Mouse (Mus musculus): ENCODE data around the gene March9.
"Not testable (repeated sequence)": the region's sequence is repeated elsewhere in the genome, so short reads cannot be mapped to it uniquely, and the experiment has no call there.

March9 gene

DNA sequence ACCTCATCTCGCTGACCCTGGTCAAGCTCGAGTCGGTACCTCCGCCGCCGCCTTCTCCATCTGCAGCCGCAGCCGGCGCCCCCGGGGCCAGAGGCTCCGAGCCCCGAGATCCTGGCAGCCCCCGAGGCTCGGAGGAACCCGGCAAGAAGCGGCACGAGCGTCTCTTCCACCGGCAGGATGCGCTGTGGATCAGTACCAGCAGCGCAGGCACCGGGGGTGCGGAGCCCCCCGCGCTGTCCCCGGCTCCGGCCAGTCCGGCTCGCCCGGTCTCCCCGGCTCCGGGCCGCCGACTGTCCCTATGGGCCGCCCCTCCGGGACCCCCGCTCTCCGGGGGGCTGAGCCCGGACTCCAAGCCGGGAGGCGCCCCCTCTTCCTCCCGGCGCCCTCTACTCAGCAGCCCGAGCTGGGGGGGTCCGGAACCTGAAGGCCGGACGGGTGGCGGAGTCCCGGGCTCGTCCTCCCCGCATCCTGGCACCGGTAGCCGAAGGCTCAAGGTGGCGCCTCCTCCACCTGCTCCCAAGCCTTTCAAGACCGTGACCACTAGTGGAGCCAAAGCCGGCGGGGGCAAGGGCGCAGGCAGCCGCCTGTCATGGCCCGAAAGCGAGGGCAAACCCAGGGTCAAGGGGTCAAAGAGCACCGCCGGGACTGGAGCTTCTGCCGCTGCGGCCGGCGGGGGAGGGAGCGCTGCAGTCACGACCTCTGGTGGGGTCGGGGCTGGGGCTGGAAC lies 19.8 kb upstream of the March9 start:
- DNase-seq (ENCODE audit: low read depth, low spot score), result no peak

- DNase-seq (ENCODE audit: low read depth, low spot score), result no peak
Measured at GRCm38 (mm10) chr10:127078677-127079575, 18.9 kb upstream of the March9 start.

- DNase-seq (ENCODE audit: low read depth, low spot score), result no peak
Measured at GRCm38 (mm10) chr10:127078001-127078676, 18.2 kb upstream of the March9 start.

GRCm38 (mm10) chr10:127077515-127077914 lies 17.5 kb upstream of the March9 start:
- no peak for DNase-seq (ENCODE audit: low read depth, low spot score)

GRCm38 (mm10) chr10:127076082-127076481 lies 16.1 kb upstream of the March9 start:
- no peak for DNase-seq (ENCODE audit: low read depth, low spot score)

- DNase-seq (ENCODE audit: low read depth, low spot score), result no peak
Measured at GRCm38 (mm10) chr10:127075651-127076050, 15.7 kb upstream of the March9 start.

GRCm38 (mm10) chr10:127075080-127075479 lies 15.1 kb upstream of the March9 start, which contains the start of gene Agap2:
Gene Agap2 (plus strand): TSS chr10:127075284.
- no peak for DNase-seq (ENCODE audit: low read depth, low spot score)

DNA sequence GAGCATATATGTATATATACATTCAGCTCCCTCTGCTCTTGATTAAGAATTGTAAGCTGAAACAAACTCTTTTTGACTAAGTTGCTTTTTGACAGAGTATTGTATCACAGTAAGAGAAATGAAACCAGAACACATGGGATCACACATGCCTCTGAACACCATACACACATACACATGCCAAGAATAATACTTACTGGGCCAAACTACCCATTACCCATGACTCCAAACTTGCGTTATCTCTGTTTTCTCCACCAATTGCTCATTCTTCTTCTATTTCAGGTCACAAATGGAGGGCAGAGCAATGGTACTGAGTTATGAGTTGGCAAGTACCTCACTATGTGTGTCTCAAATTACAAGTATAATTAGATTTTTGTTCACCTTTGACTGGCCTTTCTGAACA lies 14.0 kb upstream of the March9 start:
- no peak for DNase-seq (ENCODE audit: low read depth, low spot score)

DNA sequence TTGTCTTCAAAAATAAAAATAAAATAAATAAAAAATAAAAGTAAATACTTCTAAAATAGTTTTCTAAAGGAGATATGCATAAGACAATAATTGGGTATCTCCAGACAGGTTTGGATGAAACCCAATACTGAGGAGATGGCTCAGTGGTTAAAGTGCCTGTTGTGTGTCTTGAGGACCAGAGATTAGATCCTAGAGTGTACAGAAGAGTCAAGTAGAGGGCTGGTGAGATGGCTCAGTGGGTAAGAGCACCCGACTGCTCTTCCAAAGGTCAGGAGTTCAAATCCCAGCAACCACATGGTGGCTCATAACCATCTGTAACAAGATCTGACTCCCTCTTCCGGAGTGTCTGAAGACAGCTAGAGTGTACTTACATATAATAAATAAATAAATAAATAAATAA lies 13.0 kb upstream of the March9 start:
- DNase-seq (ENCODE audit: low read depth, low spot score), result not testable (repeated sequence)

- not testable (repeated sequence) for DNase-seq (ENCODE audit: low read depth, low spot score)
Measured at GRCm38 (mm10) chr10:127072270-127072669, 12.3 kb upstream of the March9 start.

DNA sequence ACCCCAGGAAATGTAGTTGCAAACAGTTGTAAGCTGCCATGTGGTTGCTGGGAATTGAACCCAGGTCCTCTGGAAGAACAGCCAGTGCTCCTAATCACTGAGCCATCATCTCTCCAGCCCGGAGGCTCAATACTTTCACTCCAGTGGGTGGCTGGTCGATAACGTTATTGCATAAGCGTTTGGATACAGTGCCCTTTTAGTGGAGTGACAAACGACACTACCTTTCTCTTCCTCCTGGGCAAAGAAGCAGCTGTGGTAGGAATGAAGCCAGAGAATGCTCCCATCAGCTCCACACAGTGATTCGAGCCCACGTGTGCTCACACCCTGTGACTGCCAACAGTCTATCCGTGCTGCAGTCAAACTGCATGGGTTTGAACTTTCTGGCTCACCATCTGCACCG lies 11.2 kb upstream of the March9 start:
- DNase-seq (ENCODE audit: low read depth, low spot score), result no peak

DNA sequence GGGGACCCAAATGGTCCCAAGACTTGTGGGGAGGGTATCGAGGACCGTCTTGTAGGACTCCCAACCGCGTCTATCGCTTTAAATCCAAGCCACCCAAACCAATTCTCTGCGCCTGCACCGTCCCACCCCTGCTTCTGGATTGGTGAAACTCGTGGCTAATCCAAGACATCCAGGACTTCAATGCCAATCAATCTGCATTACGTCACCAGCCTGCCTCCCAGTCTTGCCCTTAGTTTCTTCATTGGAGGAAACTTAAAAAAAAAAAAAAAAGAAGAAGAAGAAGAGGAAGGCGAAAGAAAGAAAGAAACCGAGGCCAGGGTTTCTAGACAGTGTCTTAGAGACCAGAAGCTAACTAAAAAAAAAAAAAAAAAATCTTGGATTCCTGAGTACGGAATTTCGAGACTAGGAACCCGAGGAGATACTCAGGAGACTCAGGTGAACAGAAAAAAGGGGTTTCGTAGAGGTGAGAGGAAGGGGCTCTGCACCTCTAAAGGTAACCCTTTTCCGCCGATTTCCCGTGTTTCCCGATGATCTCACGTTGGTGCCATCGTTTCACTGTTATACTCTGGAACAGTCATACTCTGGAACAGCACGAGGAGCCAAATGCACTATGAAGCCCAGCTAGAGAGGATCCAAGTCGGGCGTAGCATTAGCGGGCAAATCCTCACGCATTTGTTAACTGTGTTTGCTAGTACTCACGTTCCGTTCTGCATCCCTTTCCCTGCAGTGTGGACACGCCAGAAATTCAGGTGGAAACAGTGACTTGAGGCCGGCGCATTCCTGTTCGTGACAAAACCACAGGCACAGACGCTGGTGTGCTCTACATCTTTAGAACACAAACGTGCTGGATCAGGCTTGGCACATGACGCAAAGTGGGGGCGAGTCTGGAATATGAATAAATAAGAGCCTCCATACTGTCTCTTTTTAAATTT lies 10.5 kb upstream of the March9 start, which contains the start of gene Tspan31:
Tspan31 (minus strand) TSS at position 75 of the 932 bp plus-strand sequence.
- DNase-seq (ENCODE audit: low read depth, low spot score), result peak; percentile 96

DNA sequence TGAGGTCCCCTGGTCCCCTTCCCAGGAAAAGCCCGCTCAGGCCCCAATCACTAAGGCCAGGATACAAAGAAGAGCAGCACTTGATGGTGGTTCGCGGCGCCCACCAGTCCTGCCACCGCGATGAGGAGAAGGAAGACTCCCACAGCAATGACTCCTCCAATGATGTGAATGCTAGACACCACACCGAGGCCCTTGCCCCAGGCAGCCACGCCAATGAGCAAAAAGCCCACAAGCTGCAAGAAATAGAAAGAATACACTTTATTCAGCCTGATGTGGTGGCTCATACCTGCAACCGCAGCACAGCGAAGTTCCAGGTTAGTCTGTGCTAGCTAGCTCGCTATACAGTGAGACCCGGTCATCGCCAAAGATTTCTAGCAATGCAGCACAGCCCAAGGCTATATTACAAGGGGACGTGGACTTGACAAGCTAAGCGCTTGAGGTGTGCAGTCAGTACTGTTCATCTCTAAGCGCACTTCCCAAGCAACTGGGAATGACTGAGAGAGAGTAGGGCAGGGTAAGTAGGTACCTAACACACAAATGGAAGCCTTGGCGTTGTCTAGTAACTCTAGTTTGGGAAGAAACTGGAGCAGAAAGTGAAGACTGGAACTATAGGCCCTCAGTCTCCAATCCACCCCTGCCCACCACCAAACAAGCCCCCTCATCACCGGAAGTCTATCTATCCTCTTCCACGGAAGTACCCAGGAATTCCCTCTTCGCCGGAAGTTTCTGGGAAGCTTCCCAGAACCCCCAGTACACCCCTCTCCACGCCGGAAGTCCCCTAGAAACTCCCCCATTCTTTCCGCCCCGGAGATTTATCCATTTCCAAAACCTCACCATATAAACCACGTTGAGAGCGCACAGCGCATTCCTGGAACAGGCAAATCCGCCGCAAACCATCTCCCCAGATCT lies 9.6 kb upstream of the March9 start:
- DNase-seq (ENCODE audit: low read depth, low spot score), result no peak

GRCm38 (mm10) chr10:127068360-127069038 lies 8.5 kb upstream of the March9 start:
- DNase-seq (ENCODE audit: low read depth, low spot score), result no peak

- no peak for DNase-seq (ENCODE audit: low read depth, low spot score)
Measured at GRCm38 (mm10) chr10:127066519-127067018, 6.6 kb upstream of the March9 start.

GRCm38 (mm10) chr10:127065981-127066380 lies 6.0 kb upstream of the March9 start:
- no peak for DNase-seq (ENCODE audit: low read depth, low spot score)

DNA sequence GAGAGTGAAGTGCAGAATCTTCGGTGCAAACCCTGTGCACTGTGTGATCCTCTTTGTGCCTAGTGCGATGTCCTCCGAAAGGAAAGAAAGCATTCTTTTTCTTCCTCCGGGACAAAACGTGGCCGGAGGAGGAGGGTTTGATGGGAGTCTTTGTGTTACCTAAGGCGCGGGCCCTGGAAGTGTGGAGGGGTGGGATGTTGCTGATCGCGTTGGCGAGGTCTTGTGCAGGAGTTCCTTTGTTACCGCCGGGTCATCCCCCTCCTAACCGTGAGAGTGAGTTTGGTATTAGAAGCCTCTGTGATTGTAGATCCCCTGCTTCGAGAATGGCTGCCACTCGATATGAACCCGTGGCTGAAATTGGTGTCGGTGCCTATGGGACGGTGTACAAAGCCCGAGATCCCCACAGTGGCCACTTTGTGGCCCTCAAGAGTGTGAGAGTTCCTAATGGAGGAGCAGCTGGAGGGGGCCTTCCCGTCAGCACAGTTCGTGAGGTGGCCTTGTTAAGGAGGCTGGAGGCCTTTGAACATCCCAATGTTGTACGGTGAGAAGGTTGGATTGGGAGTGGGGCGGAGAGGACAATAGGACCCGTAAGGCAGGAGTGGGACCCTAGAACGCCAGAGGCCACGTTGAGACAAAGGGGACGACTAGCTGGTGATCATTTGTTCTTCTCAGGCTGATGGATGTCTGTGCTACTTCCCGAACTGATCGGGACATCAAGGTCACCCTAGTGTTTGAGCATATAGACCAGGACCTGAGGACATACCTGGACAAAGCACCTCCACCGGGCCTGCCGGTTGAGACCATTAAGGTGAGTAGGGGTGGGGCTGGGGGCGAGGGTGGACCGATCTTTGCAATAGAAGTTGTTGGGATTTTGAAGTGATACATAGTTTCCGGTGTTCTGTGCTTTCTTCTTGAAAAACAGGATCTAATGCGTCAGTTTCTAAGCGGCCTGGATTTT lies 4.2 kb upstream of the March9 start:
- no peak for DNase-seq (ENCODE audit: low read depth, low spot score)

Measured in skeletal muscle tissue, adult 2 months (tissue).